Mouse (Mus musculus): ENCODE measurements at regions not wholly inside any gene's neighbourhood (a gene's known extent, or its start where the extent isn't known, plus 50 kb on each side); places are given as distances from the start of the nearest gene placed in this dataset.
A peak's percentile ranks its signal among the peaks of the same experiment; 100 is the strongest.
"Not testable (repeated sequence)": the region's sequence is repeated elsewhere in the genome, so short reads cannot be mapped to it uniquely, and the experiment has no call there.

- no peak for DNase-seq (ENCODE audit: low read depth)
Observed at GRCm38 (mm10) chr13:85988633-85989032, 58.1 kb downstream of the Cox7c start.

GRCm38 (mm10) chr13:85982089-85982488 lies 64.6 kb downstream of the Cox7c start:
- DNase-seq (ENCODE audit: low read depth) = no peak

GRCm38 (mm10) chr13:85964005-85964404 lies 82.7 kb downstream of the Cox7c start:
- not testable (repeated sequence) for DNase-seq (ENCODE audit: low read depth)

- DNase-seq (ENCODE audit: low read depth) = no peak
Observed at GRCm38 (mm10) chr13:85955284-85955683, 91.4 kb downstream of the Cox7c start.

DNA sequence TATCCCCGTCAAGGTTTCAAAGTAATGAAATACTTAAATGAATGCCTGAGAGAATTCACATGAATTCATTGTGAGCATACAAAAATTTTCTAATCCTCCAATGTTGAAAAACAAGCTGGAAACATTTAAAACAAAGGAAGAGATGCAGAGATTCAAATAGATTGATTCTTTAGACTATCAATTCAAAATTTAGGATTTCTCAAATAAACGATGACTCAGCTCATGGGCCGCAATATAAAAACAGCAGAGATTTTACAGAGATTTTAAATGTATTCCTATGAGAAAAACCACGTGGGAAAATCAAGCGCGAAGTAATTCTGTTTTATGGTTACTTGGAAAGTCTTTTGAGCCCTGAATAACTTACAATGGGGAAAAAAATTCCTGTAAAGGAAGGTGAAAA lies 93.8 kb downstream of the Cox7c start:
- no peak for DNase-seq (ENCODE audit: low read depth)

DNA sequence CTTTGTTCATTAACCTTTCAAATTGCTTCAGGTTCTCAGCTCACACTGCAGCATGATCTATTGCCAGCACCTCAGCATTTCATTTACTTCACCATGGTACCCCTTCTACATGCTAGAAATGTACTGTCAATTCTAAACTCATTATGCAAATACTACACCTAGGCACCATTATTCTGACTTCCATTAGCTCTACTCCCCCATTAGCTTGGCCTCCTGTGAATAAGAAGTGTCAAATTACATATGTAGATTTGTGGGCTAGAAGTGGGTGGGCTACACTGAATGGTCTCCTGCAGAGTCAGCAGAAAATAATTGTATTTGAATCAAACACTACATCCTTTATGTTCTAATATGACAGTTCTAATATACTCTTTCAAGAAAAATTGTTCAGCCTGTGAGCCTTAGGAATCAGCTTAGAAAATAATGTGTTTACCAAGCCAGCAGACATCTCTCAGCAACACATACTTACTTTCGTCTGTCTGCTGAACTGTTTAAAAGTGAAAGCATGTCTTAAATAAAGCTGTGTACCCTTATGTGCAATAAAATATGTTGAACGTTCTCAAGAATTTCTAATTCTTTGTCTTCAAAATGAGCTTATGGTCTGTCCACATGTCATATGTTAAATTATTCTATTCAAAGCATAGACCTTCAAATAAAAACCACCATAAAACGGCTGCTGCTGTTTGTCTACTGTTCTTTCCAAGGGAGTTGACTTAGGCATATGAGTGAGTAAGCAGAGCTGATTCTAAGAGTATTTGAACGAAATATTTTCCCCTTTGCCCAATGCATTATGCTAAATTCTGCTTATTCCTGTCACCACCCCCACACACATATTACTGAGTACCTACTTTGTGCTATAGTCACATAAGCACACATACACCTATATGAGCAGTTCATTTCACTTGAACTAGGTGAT lies 119.6 kb downstream of the Cox7c start:
- no peak for DNase-seq (ENCODE audit: low read depth)

GRCm38 (mm10) chr13:85926323-85926722 lies 120.4 kb downstream of the Cox7c start:
- DNase-seq (ENCODE audit: low read depth) = no peak

- DNase-seq (ENCODE audit: low read depth) = no peak
Observed at GRCm38 (mm10) chr13:85922696-85923095, 124.0 kb downstream of the Cox7c start.

GRCm38 (mm10) chr13:85901796-85902195 lies 144.9 kb downstream of the Cox7c start:
- DNase-seq (ENCODE audit: low read depth) = no peak

DNA sequence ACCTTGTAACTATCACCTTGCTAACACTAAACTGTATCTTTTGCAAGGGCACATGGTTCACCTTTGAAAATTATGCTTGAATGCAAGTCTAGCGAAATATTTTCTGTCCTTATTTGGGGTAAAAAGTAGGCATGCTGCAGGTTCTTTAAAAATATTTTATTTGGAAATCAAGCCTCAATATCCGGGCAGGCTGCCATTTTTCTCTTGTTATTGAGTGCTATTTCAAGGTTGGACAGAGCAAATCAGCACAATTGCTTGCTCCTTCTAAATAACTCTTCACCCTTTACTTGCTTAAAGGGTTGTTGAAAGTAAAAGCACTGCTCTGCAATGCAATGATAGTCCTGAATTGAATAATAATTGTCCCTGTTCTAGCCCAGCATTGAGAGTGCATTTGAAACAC lies 149.0 kb downstream of the Cox7c start:
- DNase-seq (ENCODE audit: low read depth) = peak; percentile 3

DNA sequence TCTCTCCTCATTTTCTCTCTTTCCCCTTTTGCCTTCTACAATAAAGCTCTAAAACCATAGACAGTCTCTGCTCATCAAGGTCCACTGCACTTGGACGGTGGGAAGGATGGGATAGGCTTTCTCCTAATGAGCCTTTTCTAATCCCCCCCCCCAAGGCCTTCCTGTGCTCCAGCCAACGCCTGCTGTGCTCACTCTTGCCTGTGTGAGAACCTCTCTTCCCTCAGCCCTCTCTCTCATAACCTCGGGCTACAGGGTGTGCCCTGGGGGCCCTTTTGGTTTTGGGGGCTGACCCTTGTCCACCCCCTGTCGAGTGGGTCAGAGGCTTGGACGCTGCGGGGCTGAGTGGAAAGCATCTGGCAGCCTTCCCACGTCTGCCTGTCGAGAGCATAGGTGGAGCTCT lies 151.6 kb downstream of the Cox7c start:
- no peak for DNase-seq (ENCODE audit: low read depth)

GRCm38 (mm10) chr13:85889846-85890245 lies 156.9 kb downstream of the Cox7c start:
- not testable (repeated sequence) for DNase-seq (ENCODE audit: low read depth)

- no peak for DNase-seq (ENCODE audit: low read depth)
Observed at GRCm38 (mm10) chr13:85882817-85883216, 163.9 kb downstream of the Cox7c start.

DNA sequence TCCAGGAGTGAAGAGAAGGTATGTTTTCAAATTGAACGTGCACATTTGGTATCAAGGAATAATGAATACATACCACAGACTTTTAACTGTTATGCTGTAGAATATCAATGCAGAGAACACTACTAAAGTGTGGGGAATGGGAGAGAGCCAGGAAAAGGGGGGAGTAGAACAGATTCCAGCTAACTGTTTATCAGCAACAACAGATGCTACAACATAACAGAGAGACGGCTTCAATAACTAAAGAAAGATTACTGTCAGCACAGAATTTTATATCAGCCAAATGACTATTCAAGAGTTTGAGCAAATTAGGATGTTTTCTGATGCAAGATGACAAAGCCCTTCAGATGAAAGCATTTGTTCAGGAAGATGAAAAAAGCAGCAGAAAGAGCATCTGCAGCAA lies 183.0 kb downstream of the Cox7c start:
- DNase-seq (ENCODE audit: low read depth) = no peak

GRCm38 (mm10) chr13:85848276-85848675 lies 198.4 kb downstream of the Cox7c start:
- no peak for DNase-seq (ENCODE audit: low read depth)

DNA sequence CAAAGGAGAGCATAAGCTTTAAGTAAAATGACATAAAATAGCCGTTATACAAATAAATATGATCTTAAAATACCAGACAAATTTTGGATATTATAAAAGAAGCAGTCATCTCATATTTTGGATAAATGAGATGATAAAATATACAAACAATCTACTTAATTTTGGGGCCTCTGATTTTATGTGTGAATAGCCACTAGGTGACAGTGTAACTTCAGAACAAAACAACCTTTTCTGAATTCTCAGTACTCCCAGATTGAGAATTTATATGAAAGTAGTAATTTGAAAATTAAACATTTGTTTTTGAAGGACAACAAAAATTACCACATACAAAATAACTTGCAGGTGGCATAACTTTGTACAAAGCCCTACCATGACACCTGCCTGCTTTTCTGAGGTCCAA lies 216.8 kb downstream of the Cox7c start:
- no peak for DNase-seq (ENCODE audit: low read depth)
